Mouse (Mus musculus) frontal cortex, postnatal 10 days (tissue): ENCODE results near the gene Bcas3.
A peak's percentile ranks its signal among the peaks of the same experiment; 100 is the strongest.

ENCODE experiments used
- DNase-seq, 2 experiments: peaks; one replicate each; pipeline ENCODE4 v3.0.0; 2022; ENCODE audit warnings: low spot score in 2 of 2, mixed read lengths in 1 of 2

Gene Bcas3

DNA sequence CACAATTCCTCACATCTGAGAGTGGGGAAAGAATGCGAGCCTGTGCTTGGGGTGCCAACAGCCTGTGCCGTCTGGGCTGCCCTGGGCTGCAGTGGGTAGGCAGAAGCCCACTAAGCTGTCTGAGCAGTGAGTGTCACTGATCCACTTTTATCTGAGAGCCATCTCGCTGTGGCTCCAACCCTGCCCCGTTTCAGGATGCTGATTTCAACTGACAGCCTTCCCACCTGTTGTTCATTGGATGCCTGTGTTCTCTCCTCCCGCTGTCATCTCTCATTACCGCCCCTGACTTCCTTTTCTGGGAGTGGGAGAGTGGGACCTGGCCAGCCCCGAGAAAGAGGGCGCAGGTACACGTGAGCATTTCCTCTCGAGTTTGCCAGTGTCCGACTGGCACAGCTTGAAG lies 398.2 kb downstream of the Bcas3 start:
- no peak for DNase-seq

GRCm38 (mm10) chr11:85754631-85755502 lies 401.9 kb downstream of the Bcas3 start:
- DNase-seq, result peak; percentile 27 to 33

- DNase-seq, result no peak
Observed at GRCm38 (mm10) chr11:85755503-85756044, 402.6 kb downstream of the Bcas3 start.

DNA sequence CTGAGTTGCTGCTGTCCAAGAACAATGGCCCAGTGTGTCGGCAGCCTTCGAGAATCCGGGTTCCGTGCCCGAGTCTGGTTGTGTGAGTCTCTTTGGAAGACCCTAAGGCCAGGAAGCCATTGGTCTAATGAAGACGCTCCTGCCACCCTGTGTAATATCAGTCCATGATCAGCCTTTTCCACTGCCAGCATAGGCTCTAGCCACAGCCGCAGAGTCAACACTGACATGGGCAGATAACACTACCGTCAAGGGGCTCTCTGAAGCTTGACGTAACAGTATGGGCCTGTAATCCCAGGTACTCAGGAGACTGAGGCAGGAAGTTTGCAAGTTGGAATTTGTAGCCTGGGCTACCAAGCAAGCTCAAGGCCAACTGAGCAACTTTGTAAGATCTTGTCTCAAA lies 405.9 kb downstream of the Bcas3 start:
- no peak for DNase-seq

DNA sequence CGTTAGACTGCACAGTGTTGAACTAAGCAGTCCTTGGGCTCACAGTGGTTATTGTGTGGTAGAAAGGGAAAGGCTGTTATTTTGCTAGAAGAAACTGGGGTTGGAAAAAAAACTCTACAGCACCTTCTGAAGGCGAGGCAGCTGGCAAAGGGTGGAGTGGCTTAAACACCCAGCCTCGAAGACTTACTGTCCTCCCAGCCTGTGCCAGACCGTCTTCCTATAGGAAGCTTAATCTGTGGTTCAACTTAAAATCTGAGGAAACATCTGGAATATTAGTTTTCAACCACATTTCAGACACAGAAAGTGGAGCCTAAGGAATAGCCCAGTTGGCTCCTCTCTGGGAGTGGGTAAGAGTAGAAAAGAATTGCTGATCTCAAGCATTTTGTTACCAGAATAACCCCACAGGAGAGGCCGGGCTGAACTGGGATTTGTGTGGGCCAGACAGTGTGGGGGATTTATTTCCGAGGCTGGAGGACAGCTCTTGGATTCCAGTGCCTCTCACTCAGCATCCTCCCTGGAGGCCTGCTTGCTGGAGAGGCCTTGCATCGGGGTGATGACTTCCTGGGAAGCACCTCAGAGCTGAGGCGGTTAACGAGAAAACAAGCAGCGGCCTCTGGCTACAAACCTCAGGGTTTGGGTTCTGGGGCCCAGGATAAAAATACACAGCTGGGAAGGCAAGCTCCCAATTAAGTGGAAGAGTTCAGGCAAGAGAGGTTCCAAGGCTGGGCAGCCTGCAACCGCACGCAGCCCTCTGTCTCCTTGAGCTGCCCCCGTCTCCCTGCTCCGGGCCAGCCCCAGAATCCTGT lies 406.9 kb downstream of the Bcas3 start:
- no peak for DNase-seq

DNA sequence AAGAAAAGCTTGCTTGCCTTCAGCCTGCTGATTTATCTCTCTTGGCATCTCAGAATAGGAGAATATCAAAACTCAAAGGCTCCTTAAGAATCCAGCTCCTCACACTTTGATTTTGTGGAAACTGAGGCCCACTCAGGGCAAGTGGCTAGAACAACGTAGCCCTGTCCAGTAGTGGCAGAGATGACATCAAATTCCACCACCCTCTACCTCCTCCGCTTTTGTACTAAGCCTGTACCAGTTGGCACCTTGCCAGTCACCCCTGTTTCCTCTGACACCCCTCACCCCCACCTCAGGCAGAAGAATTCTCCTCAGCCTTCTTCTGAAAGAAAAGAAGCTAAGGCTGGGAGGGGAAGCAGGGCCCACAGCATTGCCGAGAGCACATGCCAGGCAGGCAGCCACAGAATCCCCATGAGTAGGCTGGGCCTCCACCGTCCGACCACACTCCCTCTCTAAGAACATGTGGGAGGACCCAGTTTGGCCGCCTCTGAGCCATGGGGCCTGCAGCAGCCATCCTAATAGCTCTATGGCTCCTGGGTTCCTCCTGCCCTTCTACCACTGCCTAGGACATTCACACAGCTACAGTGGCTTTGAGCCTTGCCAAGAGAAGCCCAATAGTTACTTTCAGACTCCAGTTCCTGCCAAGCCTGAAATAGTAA lies 407.6 kb downstream of the Bcas3 start:
- DNase-seq, result peak; percentile 34 to 37

DNA sequence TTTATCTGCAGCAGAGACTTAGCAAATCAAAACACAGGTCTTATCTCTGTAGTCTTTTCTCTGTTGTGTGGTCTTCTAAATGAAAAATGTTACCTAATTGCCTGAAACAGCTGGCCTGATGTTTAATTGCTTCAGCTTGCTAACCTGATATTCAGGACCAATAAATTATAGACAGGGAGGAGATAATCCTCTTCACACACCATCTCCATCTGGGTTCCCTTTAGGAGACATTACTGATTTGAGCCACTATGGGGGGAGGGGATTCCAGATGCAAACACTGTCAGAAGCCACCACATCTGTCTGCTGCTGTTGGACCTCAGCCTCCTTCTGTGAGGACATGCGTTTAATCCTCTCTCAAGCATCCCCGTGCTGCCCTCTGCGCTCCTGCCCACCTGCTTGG lies 408.2 kb downstream of the Bcas3 start:
- no peak for DNase-seq

- DNase-seq, result no peak
Observed at GRCm38 (mm10) chr11:85763655-85764054, 410.7 kb downstream of the Bcas3 start.

GRCm38 (mm10) chr11:85766106-85766723 lies 413.2 kb downstream of the Bcas3 start:
- no peak for DNase-seq

- no peak for DNase-seq
Observed at GRCm38 (mm10) chr11:85766811-85767210, 413.8 kb downstream of the Bcas3 start.

GRCm38 (mm10) chr11:85769740-85770139 lies 416.8 kb downstream of the Bcas3 start:
- DNase-seq, result no peak

DNA sequence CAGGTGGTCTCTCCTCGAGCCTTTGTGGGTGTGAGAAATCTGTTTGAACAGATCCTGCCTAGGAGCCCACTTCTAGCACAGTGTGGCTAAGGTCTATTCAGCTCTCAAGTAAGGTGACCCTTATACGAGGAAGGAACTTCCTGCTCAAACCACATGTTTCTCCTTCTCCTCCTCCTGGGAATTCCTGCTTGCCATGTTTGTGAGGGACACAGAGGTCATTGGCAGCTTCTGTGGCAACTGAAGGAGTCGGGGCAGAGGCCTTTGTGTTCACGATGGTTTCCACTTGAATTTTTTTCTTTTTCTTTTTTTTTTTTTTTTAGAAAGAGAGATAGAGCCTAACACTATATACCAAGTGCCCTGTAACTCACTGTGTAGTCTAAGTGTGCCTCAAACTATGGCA lies 420.4 kb downstream of the Bcas3 start:
- no peak for DNase-seq

GRCm38 (mm10) chr11:85774707-85775106 lies 421.7 kb downstream of the Bcas3 start:
- no peak for DNase-seq

- no peak for DNase-seq
Observed at GRCm38 (mm10) chr11:85775492-85775891, 422.5 kb downstream of the Bcas3 start.

DNA sequence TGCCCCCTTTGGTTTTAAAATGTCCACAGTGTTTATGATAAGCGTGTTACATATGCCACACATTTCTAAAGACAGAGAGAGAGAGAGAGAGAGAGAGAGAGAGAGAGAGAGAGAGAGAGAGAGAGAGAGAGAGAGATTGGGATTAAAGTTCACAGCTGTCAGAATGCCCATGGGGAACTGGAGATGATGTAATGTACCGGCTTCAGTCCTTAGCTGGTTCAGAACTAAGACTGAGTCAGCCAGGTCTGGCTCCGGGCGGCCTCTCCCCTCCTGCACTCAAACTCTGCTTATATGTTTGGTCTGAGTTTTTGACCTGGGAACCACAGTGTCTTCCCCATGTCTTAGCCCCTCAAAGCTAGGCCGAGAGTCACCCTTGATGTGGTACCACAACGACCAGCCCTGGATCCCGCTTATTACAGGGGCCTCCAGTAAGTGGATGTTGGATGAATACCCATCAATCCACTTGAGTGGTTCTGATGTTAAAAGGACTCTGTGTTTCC lies 423.9 kb downstream of the Bcas3 start:
- DNase-seq, result no peak

- no peak for DNase-seq
Observed at GRCm38 (mm10) chr11:85777950-85778349, 425.0 kb downstream of the Bcas3 start.

DNA sequence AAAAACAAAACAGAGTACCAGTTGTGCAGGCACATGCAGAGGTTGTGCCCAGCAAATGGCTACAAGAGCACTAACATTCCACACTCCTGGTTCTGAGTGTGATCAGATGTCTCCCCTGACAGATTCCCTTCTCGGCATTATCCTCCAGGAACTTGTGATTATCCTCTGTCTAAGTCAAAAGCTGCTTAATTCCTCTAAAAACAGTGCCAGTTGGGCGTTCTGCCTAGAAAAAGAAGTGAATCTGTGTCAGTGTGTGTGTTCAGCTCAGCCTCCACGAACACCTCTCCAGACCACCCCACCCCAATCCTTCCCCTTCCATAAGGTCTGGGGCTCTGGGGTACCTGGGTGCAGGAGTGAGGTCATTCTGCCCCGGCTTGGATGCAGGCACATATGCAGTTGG lies 427.3 kb downstream of the Bcas3 start:
- no peak for DNase-seq

DNA sequence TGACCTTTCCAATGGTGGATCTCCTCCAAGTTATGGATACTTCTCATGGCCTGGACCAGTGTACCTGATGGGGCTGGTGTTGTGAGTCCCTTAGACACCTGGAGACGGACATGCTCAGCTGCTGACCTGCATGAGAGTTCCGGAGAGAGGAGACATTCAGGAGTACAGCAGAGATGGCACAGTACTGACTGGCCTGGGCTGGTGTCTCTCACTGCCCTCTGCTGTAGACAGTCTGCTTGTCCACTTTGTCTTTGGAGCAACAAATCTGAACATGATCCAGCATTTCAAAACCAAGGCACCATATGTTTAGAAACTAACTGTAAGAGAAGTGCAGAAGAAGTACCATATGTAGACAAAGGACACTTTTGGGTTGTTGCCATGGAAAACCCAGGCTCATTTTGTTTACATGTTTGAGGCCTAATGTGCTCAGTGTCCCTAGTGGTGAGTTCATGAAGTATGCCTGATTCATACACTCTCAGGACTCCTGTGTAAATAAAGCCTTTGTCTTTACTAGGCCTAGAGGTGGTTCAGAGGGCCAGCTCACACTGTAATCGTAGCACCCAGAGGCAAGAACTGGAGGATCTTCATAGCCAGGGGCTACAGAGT lies 433.2 kb downstream of the Bcas3 start:
- DNase-seq, result peak in 1 of 2 experiments; percentile 14

GRCm38 (mm10) chr11:85789750-85790149 lies 436.8 kb downstream of the Bcas3 start:
- no peak for DNase-seq

GRCm38 (mm10) chr11:85790267-85790666 lies 437.3 kb downstream of the Bcas3 start:
- DNase-seq, result no peak

GRCm38 (mm10) chr11:85791212-85791611 lies 438.2 kb downstream of the Bcas3 start:
- no peak for DNase-seq
